10 mouse cellular contexts compared by ENCODE assay signal in the genomic region with DNA sequence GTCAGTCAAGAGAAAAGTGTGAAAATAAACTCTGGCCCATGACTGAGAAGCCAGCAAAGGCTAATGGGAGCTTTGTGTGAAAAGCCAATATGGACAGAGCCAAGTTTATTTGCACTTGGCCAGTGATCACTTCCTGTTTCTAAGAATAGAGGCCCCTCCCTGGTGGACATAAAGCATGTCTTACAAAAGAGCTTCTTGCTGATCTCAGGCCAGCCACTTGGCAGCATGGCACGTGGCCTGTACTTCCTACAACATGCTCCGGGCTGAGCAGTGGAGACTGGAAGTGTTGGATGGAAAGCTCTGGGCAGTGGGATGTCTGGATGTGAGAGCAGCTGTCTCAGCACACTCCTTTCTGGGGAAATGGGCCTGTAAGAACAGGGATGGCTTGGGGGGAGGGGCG.
DNase-seq lines count a peak whose midpoint lies in the region; ATAC-seq and TF ChIP-seq lines count a peak whose summit lies in the region.
"Had no signal": no experiment of that assay in that cellular context is flagged by ENCODE, and none has a peak within 500 bp of the region (broad histone marks: within the 10 kb centered on the region; RNA-seq: fewer than 3 reads in every experiment).

No protein-coding gene starts in this region.

- H3K4me3 ChIP-seq in hindbrain, postnatal 0 days (ENCODE audit: low read length) = no peak overlapping the region
- no peak overlapping the region for H3K4me3 ChIP-seq in hindbrain, embryonic 12.5 days
- H3K4me3 ChIP-seq in heart, embryonic 15.5 days = no peak overlapping the region
- no peak overlapping the region for H3K4me3 ChIP-seq in lung, embryonic 16.5 days (ENCODE audit: low read length)
- H3K4me3 ChIP-seq: neural tube, embryonic 13.5 days had no signal

- no peaks in the 10 kb centered on the region for H3K27me3 ChIP-seq in hindbrain, postnatal 0 days (ENCODE audit: insufficient read depth, low read length)
- H3K27me3 ChIP-seq in hindbrain, embryonic 12.5 days = no peaks in the 10 kb centered on the region; the same call in 1 of the 2 replicates
- H3K27me3 ChIP-seq in heart, embryonic 15.5 days = no peaks in the 10 kb centered on the region
- no peaks in the 10 kb centered on the region for H3K27me3 ChIP-seq in lung, embryonic 16.5 days (ENCODE audit: control insufficient read depth, insufficient read depth, low read depth, low read length)
- H3K27me3 ChIP-seq: Patski had no signal

- peak; percentile 70 for DNase-seq in hindbrain, postnatal 0 days (ENCODE audit: low spot score)
- peak; percentile 97 for DNase-seq in adipocyte (ENCODE audit: low spot score)
- DNase-seq in frontal cortex, postnatal 25 days (ENCODE audit: low spot score in 2 of 2) = no peak
- no peak for DNase-seq in left cerebral cortex, postnatal 36 days (ENCODE audit: low spot score in 2 of 2)
- DNase-seq in right cerebral cortex, adult 2 months (ENCODE audit: low spot score in 2 of 2) = no peak

- no peaks in the 10 kb centered on the region; the same call in 1 of the 2 replicates for H3K4me1 ChIP-seq in hindbrain, postnatal 0 days (ENCODE audit: insufficient read depth, low read length)
- no peaks in the 10 kb centered on the region; the same call in 1 of the 2 replicates for H3K4me1 ChIP-seq in hindbrain, embryonic 12.5 days
- peaks cover 10% of the 10 kb centered on the region for H3K4me1 ChIP-seq in heart, embryonic 15.5 days (replicated peaks)
- peaks cover 12% of the 10 kb centered on the region for H3K4me1 ChIP-seq in lung, embryonic 16.5 days (replicated peaks; ENCODE audit: control insufficient read depth, insufficient read depth, low read length)
- H3K4me1 ChIP-seq: neural tube, embryonic 13.5 days had no signal

- intact Hi-C loops in left cerebral cortex, postnatal 36 days (cut with DNase I) = no loop called here

- no peak for TF ChIP-seq CTCF in hindbrain, postnatal 0 days (IDR thresholded peaks at IDR 0.05; ENCODE audit: low read depth)

- no peaks in the 10 kb centered on the region for H3K9me3 ChIP-seq in hindbrain, postnatal 0 days (ENCODE audit: low read length)
- H3K9me3 ChIP-seq in hindbrain, embryonic 12.5 days (replicated peaks) = no peaks in the 10 kb centered on the region
- H3K9me3 ChIP-seq in heart, embryonic 15.5 days (replicated peaks) = no peaks in the 10 kb centered on the region
- H3K9me3 ChIP-seq in lung, embryonic 16.5 days (ENCODE audit: control insufficient read depth, low read length) = no peaks in the 10 kb centered on the region
- H3K9me3 ChIP-seq: neural tube, embryonic 13.5 days had no signal

- no peak overlapping the region for H3K27ac ChIP-seq in hindbrain, postnatal 0 days
- H3K27ac ChIP-seq in hindbrain, embryonic 12.5 days = no peak overlapping the region
- peak overlapping the region; percentile 20; the same call in 1 of the 2 replicates for H3K27ac ChIP-seq in heart, embryonic 15.5 days
- no peak overlapping the region for H3K27ac ChIP-seq in lung, embryonic 16.5 days (ENCODE audit: low read length)
- H3K27ac ChIP-seq: neural tube, embryonic 13.5 days had no signal

- H3K4me2 ChIP-seq in hindbrain, postnatal 0 days (ENCODE audit: low read depth, low read length) = no peak overlapping the region
- H3K4me2 ChIP-seq in hindbrain, embryonic 12.5 days (replicated peaks) = no peak overlapping the region
- H3K4me2 ChIP-seq in heart, embryonic 15.5 days = no peak overlapping the region
- H3K4me2 ChIP-seq in lung, embryonic 16.5 days (ENCODE audit: low read depth, low read length) = no peak overlapping the region
- H3K4me2 ChIP-seq: neural tube, embryonic 13.5 days had no signal

- peak; percentile 60; the same call in 1 of the 2 replicates for ATAC-seq in hindbrain, postnatal 0 days
- ATAC-seq in hindbrain, embryonic 12.5 days (ENCODE audit: low FRiP score) = no peak
- ATAC-seq in heart, embryonic 15.5 days (replicated peaks; ENCODE audit: insufficient number of reproducible peaks, insufficient read depth, low FRiP score, low read depth) = peak; percentile 43
- peak; percentile 95 for ATAC-seq in lung, embryonic 16.5 days (ENCODE audit: low read depth)
- ATAC-seq: Patski had no signal

- H3K36me3 ChIP-seq in hindbrain, postnatal 0 days (ENCODE audit: insufficient read depth, low read length) = no peaks in the 10 kb centered on the region
- H3K36me3 ChIP-seq in hindbrain, embryonic 12.5 days = no peaks in the 10 kb centered on the region
- H3K36me3 ChIP-seq in heart, embryonic 15.5 days = no peaks in the 10 kb centered on the region
- no peaks in the 10 kb centered on the region for H3K36me3 ChIP-seq in lung, embryonic 16.5 days (ENCODE audit: control insufficient read depth, insufficient read depth, low read length)
- H3K36me3 ChIP-seq: neural tube, embryonic 13.5 days had no signal

- H3K9ac ChIP-seq in hindbrain, postnatal 0 days (replicated peaks; ENCODE audit: low read length) = no peak overlapping the region
- no peak overlapping the region for H3K9ac ChIP-seq in hindbrain, embryonic 12.5 days
- no peak overlapping the region for H3K9ac ChIP-seq in heart, embryonic 15.5 days
- no peak overlapping the region for H3K9ac ChIP-seq in lung, embryonic 16.5 days (ENCODE audit: low read length)
- H3K9ac ChIP-seq: neural tube, embryonic 13.5 days had no signal

- 56% methylated on average over 3 of the region's 3 CpGs for WGBS in hindbrain, postnatal 0 days
- WGBS in hindbrain, embryonic 12.5 days = 70% methylated on average over 3 of the region's 3 CpGs
- WGBS in heart, embryonic 15.5 days = 29% methylated on average over 3 of the region's 3 CpGs
- 26% methylated on average over 3 of the region's 3 CpGs for WGBS in lung, embryonic 16.5 days

Comparison
In these comparisons a context has a peak if more than half of its experiments do, and no peak if none do; other contexts are left out.
1. DNase-seq: peak in hindbrain, postnatal 0 days (single experiment) and adipocyte (single experiment); none in frontal cortex, postnatal 25 days (0 of 2), left cerebral cortex, postnatal 36 days (0 of 2) and right cerebral cortex, adult 2 months (0 of 2).